Mouse (Mus musculus) CD8-positive naive resting alpha-beta T cell, adult 2 months (primary cell): Measurements from ENCODE around the gene Tspan6.
A peak's percentile ranks its signal among the peaks of the same experiment; 100 is the strongest.

ENCODE experiments used
- DNase-seq, 2 experiments: peaks; one replicate each; pipeline ENCODE4 v3.0.0; 2022; ENCODE audit warnings: low read depth in 2 of 2, low spot score in 2 of 2

Tspan6 gene

GRCm38 (mm10) chrX:133898014-133898542 is at the start of gene Tspan6:
Gene Tspan6, minus strand, starts transcription at chrX:133898429.
- peak; percentile 55 to 69 for DNase-seq

GRCm38 (mm10) chrX:133947427-133947826 is 49.2 kb upstream of the Tspan6 start:
- DNase-seq = peak; percentile 1 to 4

- DNase-seq = no peak
These were observed 41.3 kb upstream of the Tspan6 start for GRCm38 (mm10) chrX:133939561-133939960.

GRCm38 (mm10) chrX:133936605-133937225 is 38.5 kb upstream of the Tspan6 start:
- no peak for DNase-seq

- DNase-seq = no peak
These were observed 33.2 kb upstream of the Tspan6 start for GRCm38 (mm10) chrX:133931302-133932013.

- no peak for DNase-seq
These were observed 28.5 kb upstream of the Tspan6 start for GRCm38 (mm10) chrX:133926760-133927159.

GRCm38 (mm10) chrX:133921187-133921586 is 23.0 kb upstream of the Tspan6 start:
- no peak for DNase-seq

GRCm38 (mm10) chrX:133914219-133914618 is 16.0 kb upstream of the Tspan6 start:
- no peak for DNase-seq

GRCm38 (mm10) chrX:133913006-133913405 is 14.8 kb upstream of the Tspan6 start:
- no peak for DNase-seq

GRCm38 (mm10) chrX:133911397-133912103 is 13.3 kb upstream of the Tspan6 start:
- no peak for DNase-seq

- no peak for DNase-seq
These were observed 10.0 kb upstream of the Tspan6 start, which contains the start of gene Srpx2 for GRCm38 (mm10) chrX:133908261-133908660. Gene Srpx2, plus strand, starts transcription at chrX:133908426.

- no peak for DNase-seq
These were observed 10.1 kb downstream of the Tspan6 start for GRCm38 (mm10) chrX:133888111-133888510.

GRCm38 (mm10) chrX:133887308-133887707 is 10.9 kb downstream of the Tspan6 start:
- DNase-seq = no peak

- DNase-seq = no peak
These were observed 28.5 kb downstream of the Tspan6 start for GRCm38 (mm10) chrX:133869743-133870142.

- DNase-seq = no peak
These were observed 44.6 kb downstream of the Tspan6 start for GRCm38 (mm10) chrX:133853637-133854036.

GRCm38 (mm10) chrX:133850680-133851079 is 47.5 kb downstream of the Tspan6 start, which contains the start of gene Tnmd:
Gene Tnmd, plus strand, starts transcription at chrX:133850980.
- DNase-seq = no peak
